Mouse (Mus musculus) adrenal gland, postnatal 25 days (tissue): ENCODE data around the gene Frmd6. TPM values are rescaled to one million over a fixed set of nuclear protein-coding genes. Genes with fewer than 3 reads are reported as not detected.
A peak's percentile ranks its signal among the peaks of the same experiment; 100 is the strongest.

Experiments
- DNase-seq: peaks from one replicate; pipeline ENCODE4 v3.0.0; 2021; ENCODE audit warnings: mixed read lengths
- total RNA-seq: library from RNA; stranded (reverse); gene quantifications from 2 replicates; pipeline ENCODE4 v1.2.3, GENCODE M21; 2021

Frmd6 gene
- total RNA-seq, 1 experiment from 2014 or later = 48.9 TPM

- no peak for DNase-seq
Measured at GRCm38 (mm10) chr12:70809957-70810356, 15.4 kb upstream of the Frmd6 start.

- no peak for DNase-seq
Measured at GRCm38 (mm10) chr12:70811772-70812171, 13.5 kb upstream of the Frmd6 start.

DNA sequence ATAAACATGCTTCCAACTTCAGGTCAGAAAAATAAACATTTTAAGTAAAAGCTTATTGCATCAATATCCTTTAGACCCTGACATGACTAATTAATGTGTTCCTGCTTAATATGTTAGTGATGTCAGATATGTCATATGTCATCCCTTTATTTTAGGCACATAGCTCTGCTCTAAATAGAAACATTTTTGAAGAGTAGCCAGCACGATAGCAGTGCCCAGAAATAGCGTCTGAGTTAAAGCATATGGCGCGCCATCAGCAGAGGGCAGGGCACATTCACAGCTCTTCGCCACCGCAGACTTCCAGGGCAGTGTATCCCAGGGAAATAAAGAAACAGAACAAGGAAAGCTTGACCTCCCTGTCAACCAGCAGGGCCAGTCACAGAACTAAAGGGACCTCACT, 13.1 kb upstream of the Frmd6 start:
- no peak for DNase-seq

DNA sequence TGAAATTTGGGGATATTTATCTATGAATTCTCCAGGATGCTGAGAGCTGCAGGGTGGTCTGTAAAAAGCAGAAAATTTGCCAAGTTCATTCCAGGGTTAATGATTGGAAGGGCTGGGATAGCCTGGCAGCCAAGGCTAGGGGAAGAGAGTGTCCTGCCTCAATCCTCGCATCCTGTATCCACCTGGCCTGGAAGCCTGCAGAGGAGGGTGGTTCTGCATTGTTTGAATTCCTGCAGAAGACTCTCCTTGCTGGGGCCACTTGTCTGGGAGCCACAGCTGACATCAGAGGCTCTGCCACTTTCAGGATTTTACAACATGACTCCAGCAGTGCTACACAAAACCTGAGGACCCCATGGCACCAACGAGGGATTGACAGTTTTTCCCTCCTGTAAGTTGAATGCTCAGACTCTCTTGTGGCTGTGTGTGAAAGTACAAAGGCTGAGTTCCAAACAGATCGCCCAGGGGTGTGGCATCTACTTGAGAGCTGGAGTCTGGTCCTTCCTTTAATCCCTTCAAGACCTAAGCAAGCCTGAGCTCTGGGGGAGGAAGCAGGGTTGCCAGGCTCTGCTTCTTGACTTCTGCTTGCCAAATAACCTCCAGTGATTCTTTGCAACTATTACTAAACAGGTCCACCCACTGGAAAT, 12.4 kb upstream of the Frmd6 start:
- DNase-seq = no peak

GRCm38 (mm10) chr12:70816731-70817130, 8.6 kb upstream of the Frmd6 start:
- DNase-seq = no peak

GRCm38 (mm10) chr12:70824017-70824416, 1.3 kb upstream of the Frmd6 start:
- DNase-seq = no peak

GRCm38 (mm10) chr12:70825651-70826317, 470 bp downstream of the Frmd6 start:
- peak; percentile 58 for DNase-seq

- no peak for DNase-seq
Measured at GRCm38 (mm10) chr12:70826318-70827072, 1.2 kb downstream of the Frmd6 start.

DNA sequence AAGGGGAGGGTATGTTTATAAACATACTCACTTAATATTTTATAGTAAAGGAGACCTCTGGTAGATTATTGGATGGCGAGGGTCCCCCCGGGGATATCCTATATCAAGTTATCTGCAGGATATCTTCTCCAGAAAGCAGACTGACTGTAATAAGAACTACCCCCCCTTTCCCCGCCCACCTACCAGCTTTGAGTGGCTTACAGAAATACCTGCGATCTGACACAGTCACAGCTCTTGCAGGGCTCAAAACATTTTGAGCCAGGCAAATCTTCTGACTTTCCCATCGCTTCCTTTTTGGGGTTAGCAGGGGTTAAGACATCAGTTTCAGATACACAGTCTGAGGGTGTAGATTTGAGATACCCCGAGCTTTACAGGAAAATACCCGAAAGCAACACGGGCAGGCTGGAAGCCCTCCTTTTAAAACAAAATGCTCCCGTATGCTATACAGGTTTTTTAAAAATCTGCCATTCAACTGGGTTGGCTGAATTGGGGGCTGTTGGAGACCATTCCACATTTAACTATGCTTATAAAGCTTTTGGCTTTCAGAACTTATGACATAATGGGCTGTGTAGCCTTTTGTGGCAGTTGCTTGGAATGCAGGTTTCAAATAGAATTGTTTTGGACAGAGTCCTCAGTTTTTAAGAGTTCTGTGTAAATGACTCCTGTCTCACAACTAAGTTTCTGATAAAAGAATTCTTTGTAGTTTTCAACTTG, 2.0 kb downstream of the Frmd6 start:
- DNase-seq = no peak

- DNase-seq = no peak
Measured at GRCm38 (mm10) chr12:70827901-70828271, 2.6 kb downstream of the Frmd6 start.

- no peak for DNase-seq
Measured at GRCm38 (mm10) chr12:70830982-70831566, 5.8 kb downstream of the Frmd6 start.

- DNase-seq = no peak
Measured at GRCm38 (mm10) chr12:70832216-70832998, 7.1 kb downstream of the Frmd6 start.

GRCm38 (mm10) chr12:70833050-70833449, 7.7 kb downstream of the Frmd6 start:
- DNase-seq = no peak

DNA sequence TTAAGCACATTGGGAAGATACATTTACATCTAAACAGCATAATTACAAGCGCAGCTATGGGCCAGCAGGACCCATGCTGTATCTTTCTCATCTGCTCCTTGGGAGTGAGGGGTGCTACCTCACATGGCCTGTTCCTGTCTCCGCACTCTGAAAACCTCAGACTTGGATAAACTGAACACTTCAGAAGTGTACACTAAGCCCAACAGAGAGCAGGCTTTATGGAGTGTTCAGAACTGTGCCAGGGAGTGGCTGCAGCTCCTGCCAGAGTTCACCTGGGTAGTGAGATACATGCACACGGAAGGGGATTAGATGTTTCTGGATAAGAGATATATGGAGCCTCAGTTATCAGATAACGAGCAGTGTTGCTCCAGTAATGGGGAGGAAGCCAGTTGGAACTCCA, 8.7 kb downstream of the Frmd6 start:
- no peak for DNase-seq

DNA sequence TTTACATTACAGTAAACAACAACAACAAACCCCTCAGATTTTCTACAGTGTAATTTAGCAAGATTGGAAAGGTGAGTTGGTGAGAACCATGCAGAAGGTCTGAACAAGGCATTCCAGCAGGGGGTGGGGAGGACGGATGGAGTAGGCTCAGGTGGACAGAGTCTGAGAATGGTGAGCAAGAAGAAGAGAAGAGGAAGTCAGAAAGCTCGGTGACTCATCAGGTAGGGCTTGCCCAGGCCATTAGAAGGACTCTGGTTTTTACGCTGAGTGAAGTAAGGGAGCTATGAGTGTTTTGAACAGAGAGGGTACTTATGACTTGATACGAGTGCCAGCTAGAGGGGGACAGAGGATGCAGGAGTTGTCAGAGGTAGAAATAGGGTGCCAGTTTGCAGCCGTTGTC, 9.7 kb downstream of the Frmd6 start:
- DNase-seq = no peak

DNA sequence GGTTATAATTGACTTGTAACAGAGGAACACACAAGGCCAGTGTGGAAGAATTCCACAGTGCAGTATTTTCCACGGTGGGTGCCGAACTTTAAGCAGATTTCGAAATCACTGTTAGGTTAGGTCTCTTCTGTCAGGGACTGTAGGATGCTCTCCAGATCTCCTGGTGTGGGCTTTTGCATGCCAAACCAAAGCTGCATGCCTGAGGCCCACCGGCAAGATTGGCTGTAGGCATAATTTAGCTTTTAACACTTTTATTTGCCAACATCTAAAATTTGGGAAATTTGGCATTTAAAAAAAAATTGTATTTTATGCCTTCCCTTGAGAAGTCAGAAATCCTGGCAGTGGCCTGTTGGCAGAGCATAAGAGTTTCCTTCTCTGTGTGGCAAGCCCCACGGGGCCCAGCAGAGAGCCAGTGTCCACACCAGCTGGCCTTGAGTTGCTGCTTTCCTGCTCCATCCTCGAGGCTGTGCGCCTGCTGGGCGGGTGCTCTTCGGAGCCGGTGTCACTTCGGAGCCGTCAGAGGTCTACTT, 12.5 kb downstream of the Frmd6 start:
- DNase-seq = peak; percentile 46

DNA sequence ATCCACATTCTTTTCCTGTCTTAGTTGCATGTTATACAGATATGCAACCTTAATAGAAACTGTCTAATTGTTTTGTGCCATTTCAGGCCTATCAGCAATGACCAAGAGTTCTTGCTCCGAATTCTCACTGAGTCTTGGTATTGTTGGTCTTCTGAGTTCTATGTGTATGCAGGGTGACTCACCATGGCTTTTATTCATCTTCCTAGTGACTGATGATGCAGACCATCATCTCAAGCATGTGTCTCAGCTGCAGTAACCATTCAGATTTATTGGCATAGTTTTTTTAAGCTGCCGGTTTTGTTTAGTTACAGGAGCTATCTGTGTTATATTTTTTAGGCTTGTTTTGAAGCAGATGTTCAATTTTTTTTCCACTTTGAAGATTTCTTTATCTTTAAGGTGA, 20.1 kb downstream of the Frmd6 start:
- no peak for DNase-seq

- DNase-seq = no peak
Measured at GRCm38 (mm10) chr12:70849024-70849423, 23.7 kb downstream of the Frmd6 start.

DNA sequence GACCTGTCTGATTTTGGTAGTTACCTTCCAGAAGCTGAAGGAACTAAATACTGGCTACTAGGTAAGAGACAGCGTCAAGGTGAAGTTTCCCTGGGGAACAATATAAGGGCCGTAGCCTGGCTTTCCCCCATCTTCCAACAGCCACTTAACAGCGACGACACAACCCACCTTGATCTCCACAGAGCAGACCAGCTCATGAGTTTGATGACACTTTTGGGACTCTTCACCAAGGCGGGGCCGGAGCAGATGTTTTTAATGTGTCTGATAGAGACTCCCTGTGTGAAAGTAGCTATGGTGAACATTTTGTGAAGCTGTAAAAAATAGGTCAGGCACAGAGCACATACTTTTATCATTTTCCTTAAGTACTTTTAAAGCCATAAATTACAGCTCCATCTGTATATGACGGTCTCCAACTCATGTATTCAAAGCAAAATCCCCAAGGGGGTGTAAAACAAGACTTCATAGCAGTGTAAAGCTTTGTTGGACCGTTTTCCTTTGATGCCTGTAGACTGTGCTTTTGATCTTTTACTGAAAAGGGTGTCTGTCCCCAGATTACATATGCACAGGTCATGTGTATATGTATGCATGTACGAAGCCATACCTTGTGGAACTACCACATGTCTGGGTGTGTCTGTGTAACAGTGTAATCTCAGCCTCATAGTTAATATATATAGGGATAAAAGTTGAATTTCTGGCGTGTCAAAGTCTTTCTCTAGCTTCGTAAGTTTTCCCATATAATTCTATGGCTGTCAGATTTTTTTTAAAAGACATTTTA, 24.4 kb downstream of the Frmd6 start:
- no peak for DNase-seq

- no peak for DNase-seq
Measured at GRCm38 (mm10) chr12:70851342-70851960, 26.1 kb downstream of the Frmd6 start.
